11 mouse cellular contexts compared by ENCODE assay signal in genomic region chr11:109496475-109496993, GRCm38 (mm10). TPM values are rescaled to one million over a fixed set of nuclear protein-coding genes. Genes with fewer than 3 reads are reported as not detected.
DNase-seq lines count a peak whose midpoint lies in the region; ATAC-seq and TF ChIP-seq lines count a peak whose summit lies in the region.
"Had no signal": no experiment of that assay in that cellular context is flagged by ENCODE, and none has a peak within 500 bp of the region (broad histone marks: within the 10 kb centered on the region; RNA-seq: fewer than 3 reads in every experiment).

No protein-coding gene starts in this region.

- no peak overlapping the region for H3K4me3 ChIP-seq in forebrain, postnatal 0 days (ENCODE audit: low read depth, low read length)
- H3K4me3 ChIP-seq in forebrain, embryonic 12.5 days (replicated peaks), result no peak overlapping the region
- H3K4me3 ChIP-seq in lung, embryonic 14.5 days (ENCODE audit: low read depth, low read length), result no peak overlapping the region
- H3K4me3 ChIP-seq in thymus, adult 2 months (ENCODE audit: control insufficient read depth, insufficient read depth, low read length), result peak overlapping the region; percentile 0; the same call in 1 of the 2 replicates
- no peak overlapping the region for H3K4me3 ChIP-seq in macrophage (ENCODE audit: inconsistent target)
- H3K4me3 ChIP-seq: embryonic facial prominence, embryonic 12.5 days; hindbrain, embryonic 10.5 days had no signal

- ATAC-seq in forebrain, postnatal 0 days, result 0 out of 2 replicates have a peak, but pooled peaks have one; percentile 20
- no peak for ATAC-seq in forebrain, embryonic 12.5 days (ENCODE audit: low FRiP score)
- ATAC-seq in lung, embryonic 14.5 days (ENCODE audit: insufficient read depth), result no peak

- no peaks in the 10 kb centered on the region for H3K36me3 ChIP-seq in forebrain, postnatal 0 days (ENCODE audit: insufficient read depth)
- no peaks in the 10 kb centered on the region for H3K36me3 ChIP-seq in forebrain, embryonic 12.5 days (replicated peaks)
- H3K36me3 ChIP-seq in lung, embryonic 14.5 days (ENCODE audit: insufficient read depth), result no peaks in the 10 kb centered on the region
- H3K36me3 ChIP-seq in thymus, adult 2 months (ENCODE audit: control insufficient read depth, insufficient read depth, low read length), result no peaks in the 10 kb centered on the region
- no peaks in the 10 kb centered on the region for H3K36me3 ChIP-seq in macrophage (ENCODE audit: inconsistent target)
- H3K36me3 ChIP-seq: embryonic facial prominence, embryonic 12.5 days; hindbrain, embryonic 10.5 days had no signal

- WGBS in forebrain, postnatal 0 days, result 72% methylated on average over 7 of the region's 7 CpGs
- 88% methylated on average over 7 of the region's 7 CpGs for WGBS in forebrain, embryonic 12.5 days
- WGBS in lung, embryonic 14.5 days, result 67% methylated on average over 7 of the region's 7 CpGs
- 32% methylated on average over 7 of the region's 7 CpGs for WGBS in thymus, adult 2 months
- 75% methylated on average over 6 of the region's 7 CpGs for WGBS in macrophage (ENCODE audit: missing documents)

- no peaks in the 10 kb centered on the region for H3K27me3 ChIP-seq in forebrain, postnatal 0 days (ENCODE audit: insufficient read depth, low read length)
- no peaks in the 10 kb centered on the region for H3K27me3 ChIP-seq in forebrain, embryonic 12.5 days
- H3K27me3 ChIP-seq in lung, embryonic 14.5 days (ENCODE audit: insufficient read depth, low read length), result no peaks in the 10 kb centered on the region
- no peaks in the 10 kb centered on the region for H3K27me3 ChIP-seq in thymus, adult 2 months (ENCODE audit: control insufficient read depth, insufficient read depth, low read length)
- H3K27me3 ChIP-seq: embryonic facial prominence, embryonic 12.5 days had no signal

- no peak overlapping the region for H3K4me2 ChIP-seq in forebrain, postnatal 0 days (ENCODE audit: low read depth)
- H3K4me2 ChIP-seq in forebrain, embryonic 12.5 days, result no peak overlapping the region
- H3K4me2 ChIP-seq in lung, embryonic 14.5 days, result no peak overlapping the region
- H3K4me2 ChIP-seq: embryonic facial prominence, embryonic 12.5 days had no signal

- no peak for DNase-seq in forebrain, postnatal 0 days
- peak; percentile 25 for DNase-seq in lung, embryonic 14.5 days
- no peak for DNase-seq in lung, postnatal 4 days
- no peak for DNase-seq in thymus, adult 2 months
- DNase-seq in thymus, postnatal 4 days, result no peak
- no peak for DNase-seq in heart, adult 8-10 months (ENCODE audit: low spot score)
- DNase-seq: cerebellum, adult 2 months had no signal

- no peak for TF ChIP-seq POLR2A in thymus, adult 2 months (IDR thresholded peaks at IDR 0.05; ENCODE audit: control insufficient read depth, extremely low read depth, insufficient read depth, low read length, poor library complexity)

- H3K4me1 ChIP-seq in forebrain, postnatal 0 days (ENCODE audit: insufficient read depth), result no peaks in the 10 kb centered on the region; the same call in 1 of the 2 replicates
- H3K4me1 ChIP-seq in forebrain, embryonic 12.5 days, result peaks cover 22% of the 10 kb centered on the region
- peaks cover 9% of the 10 kb centered on the region; the same call in 1 of the 2 replicates for H3K4me1 ChIP-seq in lung, embryonic 14.5 days (ENCODE audit: insufficient read depth)
- H3K4me1 ChIP-seq in thymus, adult 2 months (replicated peaks; ENCODE audit: control insufficient read depth, insufficient read depth, low read length), result peaks cover 34% of the 10 kb centered on the region
- H3K4me1 ChIP-seq: embryonic facial prominence, embryonic 12.5 days had no signal

- no peak overlapping the region for H3K9ac ChIP-seq in forebrain, postnatal 0 days
- H3K9ac ChIP-seq in forebrain, embryonic 12.5 days, result no peak overlapping the region
- no peak overlapping the region for H3K9ac ChIP-seq in lung, embryonic 14.5 days
- H3K9ac ChIP-seq: embryonic facial prominence, embryonic 12.5 days had no signal

- TF ChIP-seq CTCF in forebrain, postnatal 0 days (IDR thresholded peaks at IDR 0.05; ENCODE audit: low read depth), result no peak
- no peak for TF ChIP-seq CTCF in lung, embryonic 14.5 days (IDR thresholded peaks at IDR 0.05; ENCODE audit: low read depth)
- no peak for TF ChIP-seq CTCF in thymus, adult 2 months (IDR thresholded peaks at IDR 0.05; ENCODE audit: borderline replicate concordance, control insufficient read depth, extremely low read depth, insufficient read depth, low read length, poor library complexity)

- 0 out of 2 replicates have a peak overlapping the region, but pooled peaks have one; percentile 4 for H3K27ac ChIP-seq in forebrain, postnatal 0 days (ENCODE audit: low read depth, low read length)
- H3K27ac ChIP-seq in forebrain, embryonic 12.5 days, result no peak overlapping the region; the same call in 1 of the 2 replicates
- H3K27ac ChIP-seq in lung, embryonic 14.5 days (ENCODE audit: low read depth), result no peak overlapping the region
- H3K27ac ChIP-seq in thymus, adult 2 months (ENCODE audit: control insufficient read depth, insufficient read depth, low read length), result no peak overlapping the region
- peak overlapping the region; percentile 51 for H3K27ac ChIP-seq in macrophage
- H3K27ac ChIP-seq: embryonic facial prominence, embryonic 12.5 days; hindbrain, embryonic 10.5 days had no signal

- H3K79me2 ChIP-seq in macrophage (ENCODE audit: inconsistent target), result no peaks in the 10 kb centered on the region

- H3K9me3 ChIP-seq in forebrain, postnatal 0 days (ENCODE audit: low read length), result no peaks in the 10 kb centered on the region
- H3K9me3 ChIP-seq in forebrain, embryonic 12.5 days, result no peaks in the 10 kb centered on the region
- H3K9me3 ChIP-seq in lung, embryonic 14.5 days (ENCODE audit: low read depth, low read length), result no peaks in the 10 kb centered on the region
- H3K9me3 ChIP-seq: embryonic facial prominence, embryonic 12.5 days; hindbrain, embryonic 10.5 days had no signal

RNA-seq across cellular contexts. Expression of gene Slc16a6, which starts 23.1 kb away (rescaled TPM):
- total RNA-seq in forebrain, postnatal 0 days (2014; rRNA removed), result 6.8 and 9.8 TPM in 2 replicates
- polyA plus RNA-seq in forebrain, postnatal 0 days (2015; fragmentation: Nextera tagmentation; extraction: Ambion mirVana), result 5.4 and 6.9 TPM in 2 replicates
- polyA plus RNA-seq in forebrain, embryonic 12.5 days (2016; fragmentation: Nextera tagmentation; extraction: Ambion mirVana), result 4.0 and 5.4 TPM in 2 replicates
- 5.4 and 5.9 TPM in 2 replicates for polyA plus RNA-seq in lung, embryonic 14.5 days (2014; fragmentation: Nextera tagmentation; extraction: Ambion mirVana)
- polyA plus RNA-seq in thymus, adult 2 months (2012; rRNA removed), result 9.0 and 11.2 TPM in 2 replicates
- total RNA-seq in macrophage (2018; cell fraction: chromatin; rRNA removed), result 100 to 1,000 TPM in 25 of 26 experiments, 10 to 100 TPM in 1; 68.8 to 273 (median 190) TPM
- 100 to 1,000 TPM in 5 of 26 experiments, 10 to 100 TPM in 21; 41.7 to 127 (median 76.9) TPM for total RNA-seq in macrophage (2018; cell fraction: cytosol; rRNA removed)
- 100 to 1,000 TPM in 25 of 26 experiments, 10 to 100 TPM in 1; 85.2 to 241 (median 194) TPM for total RNA-seq in macrophage (2018; cell fraction: nucleus; rRNA removed)
- polyA plus RNA-seq in macrophage (2018), result 42.9 to 88.7 TPM (median 63.5 TPM) in 3 replicates
- 10 to 100 TPM in 2 of 4 experiments, 1 to 10 TPM in 2; 6.4 to 12.9 (median 10.0) TPM for total RNA-seq in heart, adult 8-10 months (2022)

RNA-seq across cellular contexts. Expression of gene Arsg, which starts 23.4 kb away (rescaled TPM):
- 5.3 and 6.5 TPM in 2 replicates for total RNA-seq in forebrain, postnatal 0 days (2014; rRNA removed)
- polyA plus RNA-seq in forebrain, postnatal 0 days (2015; fragmentation: Nextera tagmentation; extraction: Ambion mirVana), result 6.9 and 7.8 TPM in 2 replicates
- polyA plus RNA-seq in forebrain, embryonic 12.5 days (2016; fragmentation: Nextera tagmentation; extraction: Ambion mirVana), result 2.4 and 2.6 TPM in 2 replicates
- polyA plus RNA-seq in lung, embryonic 14.5 days (2014; fragmentation: Nextera tagmentation; extraction: Ambion mirVana), result 2.8 and 5.3 TPM in 2 replicates
- polyA plus RNA-seq in thymus, adult 2 months (2012; rRNA removed), result 3.9 and 4.0 TPM in 2 replicates
- 10 to 100 TPM; 10.1 to 29.8 (median 19.5) TPM for total RNA-seq in macrophage (2018; cell fraction: chromatin; rRNA removed)
- total RNA-seq in macrophage (2018; cell fraction: cytosol; rRNA removed), result 1 to 10 TPM; 1.9 to 5.1 (median 3.2) TPM
- 10 to 100 TPM in 17 of 26 experiments, 1 to 10 TPM in 9; 6.0 to 20.6 (median 11.4) TPM for total RNA-seq in macrophage (2018; cell fraction: nucleus; rRNA removed)
- 2.1 to 3.4 TPM (median 2.5 TPM) in 3 replicates for polyA plus RNA-seq in macrophage (2018)
- total RNA-seq in heart, adult 8-10 months (2022), result 1 to 10 TPM in 3 of 4 experiments, under 1 TPM in 1; 0.87 to 2.7 (median 1.8) TPM

Comparison
In these comparisons a context has a peak if more than half of its experiments do, and no peak if none do; other contexts are left out.
1. H3K27ac ChIP-seq: peak in forebrain, postnatal 0 days (single experiment) and macrophage (single experiment); none in forebrain, embryonic 12.5 days (single experiment), lung, embryonic 14.5 days (single experiment) and thymus, adult 2 months (single experiment).